Mouse (Mus musculus) cerebellum, adult 2 months (tissue): Measurements from ENCODE around the gene Steap4. TPM values are rescaled to one million over a fixed set of nuclear protein-coding genes. Genes with fewer than 3 reads are reported as not detected.
"Not testable (repeated sequence)": the region's sequence is repeated elsewhere in the genome, so short reads cannot be mapped to it uniquely, and the experiment has no call there.

Experiments
- DNase-seq, 2 experiments: peaks; one replicate each; pipeline ENCODE4 v3.0.0; 2021
- H3K27ac ChIP-seq: fragments of 200-500 bp; 2 replicates; pipeline ENCODE4 v1.5.1; 2012; ENCODE audit warnings: low read length, control low read depth, inconsistent platforms; ENCODE audit not compliant: insufficient read depth
- H3K27me3 ChIP-seq: fragments of 200-500 bp; 2 replicates; pipeline ENCODE4 v1.6.1; 2012; ENCODE audit warnings: inconsistent platforms, mild to moderate bottlenecking, low read length, moderate library complexity; ENCODE audit not compliant: control insufficient read depth, insufficient read depth
- H3K4me1 ChIP-seq: fragments of 200-500 bp; 2 replicates; pipeline ENCODE4 v1.6.1; 2011; ENCODE audit warnings: low read length; ENCODE audit not compliant: control insufficient read depth, insufficient read depth
- H3K4me3 ChIP-seq: fragments of 200-500 bp; replicated peaks from 2 replicates; pipeline ENCODE3; 2011; ENCODE audit warnings: mild to moderate bottlenecking, low read depth, low read length, control low read depth; ENCODE audit not compliant: insufficient read depth
- CTCF ChIP-seq: fragments of 200-500 bp; IDR thresholded peaks from 2 replicates; pipeline ENCODE4 v1.5.1; 2011; ENCODE audit warnings: low read depth, mild to moderate bottlenecking, control low read depth, low read length, moderate library complexity, borderline replicate concordance; ENCODE audit not compliant: insufficient read depth
- POLR2A ChIP-seq: fragments of 200-500 bp; IDR thresholded peaks from 2 replicates; pipeline ENCODE4 v1.6.1; 2011; ENCODE audit warnings: low read length, control low read depth, borderline replicate concordance; ENCODE audit not compliant: insufficient read depth
- WGBS: fragments of 180-500 bp; shearing (Covaris S2); methylation state at CpG from one replicate; pipeline ENCODE4 v1.1.7; 2018; 5-methylcytosine and 5-hydroxymethylcytosine counted together
- polyA plus RNA-seq: library from polyadenylated mRNA; depleted of rRNA; stranded (reverse); fragments of >200 nt; gene quantifications from 2 replicates; pipeline ENCODE4 v1.2.3, GENCODE M21; 2012

Steap4 gene
- polyA plus RNA-seq, 1 experiment: 0.38 TPM

DNA sequence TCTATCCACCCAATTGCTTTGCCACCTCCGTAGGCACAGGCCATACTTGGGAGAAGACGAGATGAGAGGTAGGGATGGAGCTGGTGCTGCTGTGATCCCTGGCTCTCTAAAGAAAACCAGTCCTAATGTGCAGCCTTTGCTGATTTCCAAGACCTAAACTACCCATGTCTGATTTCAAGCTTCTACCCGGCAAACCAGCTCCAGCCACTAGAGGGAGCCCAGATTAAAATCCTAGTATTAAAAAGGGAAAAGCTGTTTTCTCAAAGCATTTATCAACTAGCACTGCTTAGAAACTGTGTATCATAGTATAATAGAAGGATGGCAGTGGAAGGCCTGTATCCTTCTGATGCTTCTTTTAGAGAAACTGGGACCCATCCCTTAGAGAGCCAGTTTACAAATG lies 5.0 kb downstream of the Steap4 start:
- WGBS: 38% methylated on average over 3 of the region's 3 CpGs
- no peaks in the 10 kb centered on the region for H3K4me1 ChIP-seq
- H3K4me3 ChIP-seq: no peak overlapping the region
- no peak overlapping the region for H3K27ac ChIP-seq
- no peaks in the 10 kb centered on the region for H3K27me3 ChIP-seq
- DNase-seq: peak; percentile 29 to 54
- TF ChIP-seq POLR2A (no peak), CTCF (peak; percentile 51; the same call in 1 of the 2 replicates)

- no peak overlapping the region for H3K27ac ChIP-seq
- DNase-seq: no peak
- H3K27me3 ChIP-seq: no peaks in the 10 kb centered on the region
- 75% methylated on average over 5 of the region's 5 CpGs for WGBS
- TF ChIP-seq CTCF (no peak), POLR2A (no peak)
- H3K4me3 ChIP-seq: no peak overlapping the region
- no peaks in the 10 kb centered on the region for H3K4me1 ChIP-seq
Observed at GRCm38 (mm10) chr5:7968152-7968551, 7.9 kb downstream of the Steap4 start.

DNA sequence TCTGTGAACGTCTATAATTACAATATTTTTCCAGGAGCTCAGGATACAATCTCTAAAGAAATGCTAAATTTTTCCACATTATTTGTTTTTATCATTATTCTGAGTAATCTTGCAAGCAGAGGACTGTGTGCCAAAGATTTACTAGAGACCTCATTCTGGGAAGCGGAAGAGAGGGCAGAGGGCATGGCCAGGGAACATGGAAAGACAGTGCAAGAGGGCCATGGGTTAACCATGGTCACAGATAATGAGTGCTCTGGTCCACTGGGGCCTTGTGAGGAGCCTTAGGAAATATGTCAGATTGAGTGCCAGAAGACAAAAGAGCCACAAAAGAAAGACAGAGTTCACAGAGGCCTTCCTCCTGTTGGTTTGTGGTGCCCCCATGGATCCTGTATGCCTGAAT lies 12.0 kb downstream of the Steap4 start:
- H3K4me1 ChIP-seq: no peaks in the 10 kb centered on the region
- H3K27me3 ChIP-seq: no peaks in the 10 kb centered on the region
- 86% methylated on average over 2 of the region's 2 CpGs for WGBS
- TF ChIP-seq CTCF (no peak), POLR2A (no peak)
- DNase-seq: no peak
- H3K4me3 ChIP-seq: no peak overlapping the region
- no peak overlapping the region for H3K27ac ChIP-seq

GRCm38 (mm10) chr5:7974522-7975197 lies 14.4 kb downstream of the Steap4 start:
- TF ChIP-seq CTCF (no peak), POLR2A (no peak)
- no peak for DNase-seq
- no peak overlapping the region for H3K27ac ChIP-seq
- WGBS: 88% methylated on average over 11 of the region's 11 CpGs
- H3K4me3 ChIP-seq: no peak overlapping the region
- no peaks in the 10 kb centered on the region for H3K27me3 ChIP-seq
- no peaks in the 10 kb centered on the region for H3K4me1 ChIP-seq

DNA sequence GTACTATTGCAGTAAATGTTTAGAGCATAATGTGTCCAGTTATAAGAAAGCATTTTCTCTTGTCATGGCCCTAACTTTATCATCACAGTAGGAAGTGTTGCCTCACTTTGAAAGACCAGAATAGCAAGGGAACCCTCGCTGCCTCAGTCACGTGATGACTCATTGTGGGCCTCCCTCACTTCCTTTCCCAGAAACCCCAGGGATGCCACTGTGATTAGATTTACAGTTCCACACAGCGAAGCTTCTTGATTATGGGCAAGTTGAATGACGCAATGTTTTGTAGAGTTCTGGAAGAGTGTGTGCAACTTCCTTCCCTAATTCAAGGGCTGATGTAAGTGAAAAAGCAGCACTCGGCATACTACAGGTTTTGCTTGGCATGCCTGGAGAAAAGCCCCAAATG lies 20.3 kb downstream of the Steap4 start:
- Histone ChIP-seq H3K27ac (no peak overlapping the region), H3K27me3 (no peaks in the 10 kb centered on the region), H3K4me3 (no peak overlapping the region), H3K4me1 (no peaks in the 10 kb centered on the region)
- 81% methylated on average over 5 of the region's 5 CpGs for WGBS
- no peak for TF ChIP-seq CTCF
- no peak for TF ChIP-seq POLR2A
- no peak for DNase-seq

- Histone ChIP-seq H3K27me3 (no peaks in the 10 kb centered on the region), H3K27ac (no peak overlapping the region), H3K4me3 (no peak overlapping the region), H3K4me1 (no peaks in the 10 kb centered on the region)
- TF ChIP-seq POLR2A: no peak
- TF ChIP-seq CTCF: no peak
- DNase-seq: no peak
- 82% methylated on average over 1 of the region's 1 CpGs for WGBS
Observed at GRCm38 (mm10) chr5:7987962-7988361, 27.7 kb downstream of the Steap4 start.

GRCm38 (mm10) chr5:7988415-7988814 lies 28.2 kb downstream of the Steap4 start:
- Histone ChIP-seq H3K27ac (no peak overlapping the region), H3K4me3 (no peak overlapping the region), H3K27me3 (no peaks in the 10 kb centered on the region), H3K4me1 (no peaks in the 10 kb centered on the region)
- WGBS: 75% methylated on average over 4 of the region's 4 CpGs
- TF ChIP-seq CTCF: no peak
- no peak for TF ChIP-seq POLR2A
- DNase-seq: no peak

GRCm38 (mm10) chr5:7991631-7992030 lies 31.4 kb downstream of the Steap4 start:
- not testable (repeated sequence) for H3K4me1 ChIP-seq, DNase-seq, H3K4me3 ChIP-seq, H3K27me3 ChIP-seq, H3K27ac ChIP-seq
- WGBS: 84% methylated on average over 2 of the region's 2 CpGs
